Mouse (Mus musculus): ENCODE measurements around the gene Slc6a3.

DNA sequence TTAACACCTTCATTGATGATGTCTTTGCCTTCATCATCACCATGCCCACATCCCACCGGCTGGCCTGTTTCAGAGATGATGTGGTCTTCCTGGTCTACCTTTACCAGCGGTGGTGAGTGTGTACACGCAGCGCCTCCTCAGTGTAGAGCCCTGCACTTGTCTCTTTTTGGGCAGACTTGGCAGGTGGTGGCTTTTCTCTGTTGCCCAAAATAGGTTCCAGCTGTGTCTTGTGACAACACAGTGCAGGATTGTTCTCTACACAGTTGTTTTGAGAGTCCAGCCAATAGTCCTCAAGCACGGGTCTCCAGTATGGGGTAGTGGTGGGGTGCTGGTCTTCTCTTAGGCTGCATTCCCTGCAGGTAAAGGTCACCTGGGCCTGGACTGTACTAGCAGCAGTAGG lies 81.9 kb downstream of the Slc6a3 start:
- no peak for TF ChIP-seq FLI1 (IDR thresholded peaks at IDR 0.05; ENCODE audit: low read length)
- TF ChIP-seq GATA1 (IDR thresholded peaks at IDR 0.05; ENCODE audit: borderline replicate concordance, low read length): no peak
